Mouse (Mus musculus): ENCODE results near the gene Pxylp1.

DNA sequence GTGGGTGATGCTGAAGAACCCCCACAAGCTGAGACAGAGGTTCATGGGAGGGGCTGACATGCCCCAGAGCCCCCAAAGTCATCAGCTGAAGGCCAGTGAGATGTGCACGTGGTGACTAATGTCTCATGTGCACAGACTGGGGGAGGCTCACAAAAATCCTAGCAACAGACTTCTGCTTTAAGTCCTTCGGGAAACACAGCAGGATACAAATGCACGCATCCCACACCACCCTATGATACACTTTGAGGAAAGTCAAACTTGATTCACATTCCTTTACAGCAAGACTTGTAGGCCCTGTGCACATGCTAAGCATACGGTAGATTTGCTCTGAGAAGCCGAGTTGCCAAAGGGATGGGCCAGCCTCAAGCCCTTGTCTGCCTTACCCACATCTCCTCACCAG is 53.1 kb downstream of the Pxylp1 start:
- no peak for TF ChIP-seq CTCF (IDR thresholded peaks at IDR 0.05; ENCODE audit: extremely low read depth, insufficient read depth, insufficient read length, insufficient replicate concordance)
- no peak for TF ChIP-seq POLR2A (IDR thresholded peaks at IDR 0.05; ENCODE audit: low read depth, low read length)

All from spleen, adult 2 months (tissue).